Mouse (Mus musculus) forebrain, embryonic 13.5 days (tissue): ENCODE measurements at regions not wholly inside any gene's neighbourhood (a gene's known extent, or its start where the extent isn't known, plus 50 kb on each side); places are given as distances from the start of the nearest gene placed in this dataset.

Experiments used
- ATAC-seq: fragments of 200-750 bp; cut with Nextera tagmentation; 2 replicates; pipeline ENCODE4 v1.8.0; 2017
- H3K27ac ChIP-seq: fragments of 300-500 bp; sonication (generic); 2 replicates; pipeline ENCODE4 v1.5.1; 2015; ENCODE audit warnings: inconsistent platforms, mild to moderate bottlenecking, moderate library complexity
- H3K27me3 ChIP-seq: fragments of 300-500 bp; sonication (generic); 2 replicates; pipeline ENCODE4 v1.6.1; 2015; ENCODE audit warnings: mild to moderate bottlenecking, inconsistent platforms
- H3K36me3 ChIP-seq: fragments of 300-500 bp; sonication (generic); 2 replicates; pipeline ENCODE4 v1.6.1; 2015; ENCODE audit warnings: mild to moderate bottlenecking, inconsistent platforms; ENCODE audit not compliant: poor library complexity, severe bottlenecking
- H3K4me1 ChIP-seq: fragments of 300-500 bp; sonication (generic); 2 replicates; pipeline ENCODE4 v1.6.1; 2015; ENCODE audit warnings: inconsistent platforms
- H3K4me2 ChIP-seq: fragments of 300-500 bp; sonication (generic); 2 replicates; pipeline ENCODE4 v1.6.1; 2015; ENCODE audit warnings: inconsistent platforms, mild to moderate bottlenecking, moderate library complexity
- H3K4me3 ChIP-seq: fragments of 300-500 bp; sonication (generic); 2 replicates; pipeline ENCODE4 v1.5.1; 2015; ENCODE audit warnings: mild to moderate bottlenecking, inconsistent platforms
- H3K9ac ChIP-seq: fragments of 300-500 bp; sonication (generic); 2 replicates; pipeline ENCODE4 v1.6.1; 2015; ENCODE audit warnings: mild to moderate bottlenecking, inconsistent platforms
- H3K9me3 ChIP-seq: fragments of 300-500 bp; sonication (generic); replicated peaks from 2 replicates; pipeline ENCODE4 v1.6.1; 2016; ENCODE audit warnings: inconsistent platforms
- WGBS: fragments of 180-500 bp; shearing (Covaris S2); methylation state at CpG from one replicate; pipeline ENCODE4 v1.1.7; 2015; 5-methylcytosine and 5-hydroxymethylcytosine counted together

GRCm38 (mm10) chr3:38357905-38358491 lies 126.6 kb downstream of the Ankrd50 start:
- Histone ChIP-seq H3K9ac (no peak overlapping the region), H3K27me3 (no peaks in the 10 kb centered on the region), H3K9me3 (no peaks in the 10 kb centered on the region), H3K4me2 (no peak overlapping the region), H3K4me3 (no peak overlapping the region), H3K36me3 (no peaks in the 10 kb centered on the region), H3K4me1 (no peaks in the 10 kb centered on the region), H3K27ac (no peak overlapping the region)
- WGBS, result 66% methylated on average over 14 of the region's 14 CpGs
- no peak for ATAC-seq

- Histone ChIP-seq H3K9me3 (no peaks in the 10 kb centered on the region), H3K4me3 (no peak overlapping the region), H3K36me3 (no peaks in the 10 kb centered on the region), H3K27ac (no peak overlapping the region), H3K27me3 (no peaks in the 10 kb centered on the region), H3K4me1 (no peaks in the 10 kb centered on the region), H3K9ac (no peak overlapping the region), H3K4me2 (no peak overlapping the region)
- WGBS, result 39% methylated on average over 2 of the region's 2 CpGs
- no peak for ATAC-seq
These were observed 140.4 kb downstream of the Ankrd50 start for GRCm38 (mm10) chr3:38344283-38344682.

DNA sequence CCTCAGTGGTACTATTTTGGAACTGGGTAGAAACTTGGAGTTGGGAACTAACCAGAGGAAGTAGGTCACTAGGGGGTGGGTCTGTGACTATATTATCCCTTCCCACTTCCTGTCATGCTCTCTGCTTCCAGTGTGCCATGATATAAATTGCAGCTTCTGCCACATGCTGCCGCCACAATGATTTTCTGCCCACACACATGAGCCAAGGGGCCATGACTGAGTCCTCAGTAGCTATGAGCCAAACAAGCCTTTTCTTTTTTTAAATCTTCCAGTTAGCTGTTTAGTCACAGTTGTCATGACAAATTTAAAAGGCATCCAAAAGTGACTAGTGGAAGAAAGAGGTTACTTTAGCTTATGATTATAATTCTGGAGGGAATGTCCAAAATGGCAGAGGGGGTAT lies 143.0 kb downstream of the Ankrd50 start:
- no peak overlapping the region for H3K27ac ChIP-seq
- no peaks in the 10 kb centered on the region for H3K9me3 ChIP-seq
- no peak overlapping the region for H3K4me2 ChIP-seq
- WGBS, result 96% methylated on average over 1 of the region's 1 CpGs
- no peak overlapping the region for H3K4me3 ChIP-seq
- H3K36me3 ChIP-seq, result no peaks in the 10 kb centered on the region
- H3K27me3 ChIP-seq, result no peaks in the 10 kb centered on the region
- H3K4me1 ChIP-seq, result no peaks in the 10 kb centered on the region
- no peak overlapping the region for H3K9ac ChIP-seq
- no peak for ATAC-seq

GRCm38 (mm10) chr3:38333321-38333910 lies 151.2 kb downstream of the Ankrd50 start:
- Histone ChIP-seq H3K9me3 (no peaks in the 10 kb centered on the region), H3K27me3 (no peaks in the 10 kb centered on the region), H3K9ac (no peak overlapping the region), H3K27ac (no peak overlapping the region), H3K4me2 (no peak overlapping the region), H3K4me3 (no peak overlapping the region), H3K4me1 (peaks cover 3% of the 10 kb centered on the region; the same call in 1 of the 2 replicates), H3K36me3 (no peaks in the 10 kb centered on the region)
- 87% methylated on average over 3 of the region's 3 CpGs for WGBS
- no peak for ATAC-seq

GRCm38 (mm10) chr3:38331169-38331568 lies 153.5 kb downstream of the Ankrd50 start:
- Histone ChIP-seq H3K4me2 (no peak overlapping the region), H3K4me1 (peaks cover 3% of the 10 kb centered on the region; the same call in 1 of the 2 replicates), H3K9me3 (no peaks in the 10 kb centered on the region), H3K27ac (no peak overlapping the region), H3K36me3 (no peaks in the 10 kb centered on the region), H3K9ac (no peak overlapping the region), H3K4me3 (no peak overlapping the region), H3K27me3 (no peaks in the 10 kb centered on the region)
- ATAC-seq, result no peak; the same call in 1 of the 2 replicates

DNA sequence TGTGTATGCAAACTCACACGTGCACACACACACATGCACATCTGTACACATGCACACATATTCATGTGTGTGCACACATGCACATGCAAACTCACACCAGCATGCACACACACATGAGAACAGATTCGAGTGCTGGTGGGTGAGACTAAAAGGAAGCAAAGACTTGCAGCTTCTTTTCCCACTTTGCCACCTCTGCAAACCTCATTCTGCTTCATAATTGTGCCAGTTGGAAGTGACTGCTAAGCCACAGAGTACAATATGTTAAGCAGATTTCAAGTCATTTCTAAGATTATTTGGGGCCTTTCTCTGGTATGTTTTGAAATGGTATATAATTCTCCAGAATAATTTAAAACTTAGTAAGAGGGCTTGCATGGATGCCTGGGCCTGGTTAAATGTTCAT lies 157.4 kb downstream of the Ankrd50 start:
- no peaks in the 10 kb centered on the region for H3K27me3 ChIP-seq
- no peak overlapping the region for H3K4me3 ChIP-seq
- no peak overlapping the region for H3K4me2 ChIP-seq
- H3K9ac ChIP-seq, result no peak overlapping the region
- H3K27ac ChIP-seq, result no peak overlapping the region
- H3K9me3 ChIP-seq, result no peaks in the 10 kb centered on the region
- no peak for ATAC-seq
- 90% methylated on average over 2 of the region's 2 CpGs for WGBS
- H3K4me1 ChIP-seq, result peaks cover 10% of the 10 kb centered on the region; the same call in 1 of the 2 replicates
- no peaks in the 10 kb centered on the region for H3K36me3 ChIP-seq

- no peak for ATAC-seq
- Histone ChIP-seq H3K27me3 (no peaks in the 10 kb centered on the region), H3K9ac (no peak overlapping the region), H3K36me3 (no peaks in the 10 kb centered on the region), H3K4me1 (peaks cover 14% of the 10 kb centered on the region; the same call in 1 of the 2 replicates), H3K27ac (no peak overlapping the region), H3K9me3 (no peaks in the 10 kb centered on the region), H3K4me3 (no peak overlapping the region), H3K4me2 (no peak overlapping the region)
These were observed 158.4 kb downstream of the Ankrd50 start for GRCm38 (mm10) chr3:38326211-38326610.

DNA sequence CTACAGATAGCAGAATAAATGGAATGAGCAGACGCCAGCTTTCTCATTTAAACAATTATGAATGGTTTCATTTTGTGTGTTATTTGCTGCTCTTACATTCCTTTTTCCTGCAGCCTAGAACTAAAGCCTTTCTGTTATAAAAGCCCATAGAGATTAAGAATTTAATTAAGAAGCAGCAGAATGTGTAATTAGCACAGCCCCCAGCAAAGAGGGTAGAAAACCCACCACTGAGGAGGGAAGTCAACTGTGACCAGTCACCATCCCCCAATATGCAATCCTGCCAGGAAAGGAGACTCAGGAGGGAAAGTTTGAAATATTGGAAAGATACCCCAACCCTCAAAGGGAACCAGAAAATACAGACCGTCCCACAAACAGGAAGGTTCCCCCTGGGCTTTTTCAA lies 160.0 kb downstream of the Ankrd50 start:
- WGBS, result 39% methylated on average over 2 of the region's 2 CpGs
- H3K27ac ChIP-seq, result no peak overlapping the region

GRCm38 (mm10) chr3:38322426-38322825 lies 162.2 kb downstream of the Ankrd50 start:
- no peaks in the 10 kb centered on the region for H3K27me3 ChIP-seq
- H3K27ac ChIP-seq, result no peak overlapping the region
- no peak overlapping the region for H3K4me3 ChIP-seq
- H3K4me2 ChIP-seq, result no peak overlapping the region
- H3K4me1 ChIP-seq, result peaks cover 11% of the 10 kb centered on the region; the same call in 1 of the 2 replicates
- H3K9ac ChIP-seq, result no peak overlapping the region
- H3K9me3 ChIP-seq, result no peaks in the 10 kb centered on the region
- no peaks in the 10 kb centered on the region for H3K36me3 ChIP-seq
- WGBS, result 56% methylated on average over 8 of the region's 8 CpGs
- no peak for ATAC-seq

More for the DNA sequence above, 160.0 kb downstream of the Ankrd50 start:
- Histone ChIP-seq H3K27me3 (no peaks in the 10 kb centered on the region), H3K4me3 (no peak overlapping the region), H3K9me3 (no peaks in the 10 kb centered on the region), H3K36me3 (no peaks in the 10 kb centered on the region), H3K9ac (no peak overlapping the region), H3K4me1 (peaks cover 11% of the 10 kb centered on the region; the same call in 1 of the 2 replicates), H3K4me2 (no peak overlapping the region)
- no peak for ATAC-seq

DNA sequence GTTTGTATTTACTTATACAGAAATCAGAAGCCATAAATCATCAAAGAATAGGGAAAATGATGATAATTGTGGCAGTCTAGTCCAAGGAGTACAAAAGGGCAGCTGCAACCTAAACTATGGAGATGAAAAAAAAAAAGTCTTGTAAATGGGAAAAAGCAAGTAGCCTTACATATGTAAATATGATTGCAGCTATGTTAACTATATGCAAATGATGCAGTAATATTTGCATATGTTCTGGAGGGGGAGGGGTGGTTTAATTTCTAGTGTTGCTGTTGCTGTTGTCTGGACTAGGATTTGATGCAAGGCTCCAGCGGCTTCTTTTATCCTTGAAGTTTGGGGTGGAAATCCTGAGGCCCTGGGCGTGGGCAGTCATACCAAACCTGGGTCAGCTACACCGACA lies 163.0 kb downstream of the Ankrd50 start:
- H3K4me3 ChIP-seq, result no peak overlapping the region
- no peaks in the 10 kb centered on the region for H3K36me3 ChIP-seq
- no peak overlapping the region for H3K4me2 ChIP-seq
- peaks cover 11% of the 10 kb centered on the region; the same call in 1 of the 2 replicates for H3K4me1 ChIP-seq
- H3K9ac ChIP-seq, result no peak overlapping the region
- H3K27ac ChIP-seq, result no peak overlapping the region
- H3K9me3 ChIP-seq, result no peaks in the 10 kb centered on the region
- ATAC-seq, result peak; percentile 85
- H3K27me3 ChIP-seq, result no peaks in the 10 kb centered on the region
- WGBS, result 75% methylated on average over 3 of the region's 3 CpGs

DNA sequence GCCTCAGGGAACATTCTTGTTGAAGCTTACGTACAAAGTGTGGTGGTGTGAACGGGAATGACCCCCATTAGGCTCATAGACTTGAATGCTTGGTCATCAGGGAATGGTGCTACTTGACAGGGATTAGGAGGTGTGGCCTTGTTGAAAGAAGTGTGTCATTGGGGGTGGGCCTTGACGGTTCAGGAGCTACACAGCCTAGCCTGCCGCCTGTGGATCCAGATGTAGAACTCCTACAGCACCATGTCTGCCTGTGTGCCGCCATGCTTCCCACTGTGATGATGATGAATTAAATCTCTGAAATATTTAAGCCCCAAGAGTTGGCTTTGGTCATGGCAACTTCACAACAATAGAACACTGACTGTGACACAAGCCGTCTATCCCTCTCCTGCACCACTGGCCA lies 163.6 kb downstream of the Ankrd50 start:
- WGBS, result 80% methylated on average over 6 of the region's 6 CpGs
- no peak for ATAC-seq
- Histone ChIP-seq H3K27me3 (no peaks in the 10 kb centered on the region), H3K4me1 (peaks cover 11% of the 10 kb centered on the region; the same call in 1 of the 2 replicates), H3K36me3 (no peaks in the 10 kb centered on the region), H3K9ac (no peak overlapping the region), H3K9me3 (no peaks in the 10 kb centered on the region), H3K4me2 (no peak overlapping the region), H3K4me3 (no peak overlapping the region), H3K27ac (no peak overlapping the region)

DNA sequence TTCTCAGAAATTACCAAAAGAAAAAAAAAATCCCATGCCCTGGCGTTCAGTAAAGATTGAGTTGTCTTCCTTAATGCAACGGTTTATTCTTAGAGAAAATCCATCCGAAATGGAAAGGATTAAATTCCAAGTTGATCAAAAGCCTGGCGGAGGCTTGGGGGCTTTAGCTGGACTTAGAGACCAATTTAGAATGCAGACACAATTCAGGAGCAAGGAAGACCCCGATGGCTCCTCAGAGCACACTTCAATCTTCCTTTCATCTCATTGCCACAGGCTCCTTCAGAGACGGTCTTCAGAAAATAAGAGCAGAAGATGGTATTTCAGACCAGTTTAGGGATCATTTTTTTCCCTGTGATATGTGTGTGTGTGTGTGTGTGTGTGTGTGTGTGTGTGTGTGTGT lies 171.8 kb downstream of the Ankrd50 start:
- H3K9me3 ChIP-seq, result no peaks in the 10 kb centered on the region
- H3K36me3 ChIP-seq, result no peaks in the 10 kb centered on the region
- ATAC-seq, result no peak
- peaks cover 7% of the 10 kb centered on the region for H3K4me1 ChIP-seq
- H3K27me3 ChIP-seq, result no peaks in the 10 kb centered on the region
- H3K27ac ChIP-seq, result no peak overlapping the region
- no peak overlapping the region for H3K4me2 ChIP-seq
- no peak overlapping the region for H3K4me3 ChIP-seq
- H3K9ac ChIP-seq, result no peak overlapping the region
- 44% methylated on average over 6 of the region's 6 CpGs for WGBS

- no peak overlapping the region for H3K27ac ChIP-seq
- 45% methylated on average over 3 of the region's 3 CpGs for WGBS
- no peak overlapping the region for H3K4me3 ChIP-seq
- peak; percentile 51; the same call in 1 of the 2 replicates for ATAC-seq
- H3K4me2 ChIP-seq, result no peak overlapping the region
- no peaks in the 10 kb centered on the region for H3K9me3 ChIP-seq
- H3K36me3 ChIP-seq, result no peaks in the 10 kb centered on the region
- H3K9ac ChIP-seq, result no peak overlapping the region
- H3K4me1 ChIP-seq, result peaks cover 7% of the 10 kb centered on the region
- H3K27me3 ChIP-seq, result no peaks in the 10 kb centered on the region
These were observed 172.5 kb downstream of the Ankrd50 start for GRCm38 (mm10) chr3:38312121-38312520.
